Mouse (Mus musculus) CH12F3 (cell line): Measurements from ENCODE around the gene Tmem238l.

Experiments used
- in situ Hi-C: fragments of 300-500 bp; cut with MboI; formaldehyde crosslinking; loops from 2 replicates; pipeline ENCODE4 v1.14.3; 2020; ENCODE audit warnings: low sequenced_read_pairs

The Tmem238l gene

GRCm38 (mm10) chr11:66956303-66956702, at the start of gene Tmem238l:
Gene Tmem238l, plus strand, starts transcription at chr11:66956638.
- in situ Hi-C loops: no loop called here

- in situ Hi-C loops: loop anchor here (10.0 kb wide), 1 partner anchor 73 kb away; no protein-coding TSS in a partner anchor
Measured at GRCm38 (mm10) chr11:66911811-66912210, 44.6 kb upstream of the Tmem238l start, which contains the start of gene Pirt. Gene Pirt, plus strand, starts transcription at chr11:66911981.

GRCm38 (mm10) chr11:66912531-66913458, 43.6 kb upstream of the Tmem238l start:
- in situ Hi-C loops: loop anchor here (10.0 kb wide), 1 partner anchor 72 kb away; no protein-coding TSS in a partner anchor

- in situ Hi-C loops: loop anchor here (10.0 kb wide), 1 partner anchor 71 kb away; no protein-coding TSS in a partner anchor
Measured at GRCm38 (mm10) chr11:66914249-66914648, 42.2 kb upstream of the Tmem238l start.

GRCm38 (mm10) chr11:66920012-66920411, 36.4 kb upstream of the Tmem238l start:
- in situ Hi-C loops: no loop called here

GRCm38 (mm10) chr11:66924095-66924823, 32.2 kb upstream of the Tmem238l start:
- in situ Hi-C loops: no loop called here

GRCm38 (mm10) chr11:66928311-66928710, 28.1 kb upstream of the Tmem238l start:
- in situ Hi-C loops: no loop called here

GRCm38 (mm10) chr11:66932827-66933599, 23.4 kb upstream of the Tmem238l start:
- in situ Hi-C loops: no loop called here

GRCm38 (mm10) chr11:66934428-66935173, 21.8 kb upstream of the Tmem238l start:
- in situ Hi-C loops: no loop called here

GRCm38 (mm10) chr11:66942011-66942410, 14.4 kb upstream of the Tmem238l start:
- in situ Hi-C loops: no loop called here

- in situ Hi-C loops: no loop called here
Measured at GRCm38 (mm10) chr11:66945224-66945767, 11.1 kb upstream of the Tmem238l start.

- in situ Hi-C loops: no loop called here
Measured at GRCm38 (mm10) chr11:66946521-66946920, 9.9 kb upstream of the Tmem238l start.

GRCm38 (mm10) chr11:66946922-66947321, 9.5 kb upstream of the Tmem238l start:
- in situ Hi-C loops: no loop called here

- in situ Hi-C loops: no loop called here
Measured at GRCm38 (mm10) chr11:66960797-66961196, 4.4 kb downstream of the Tmem238l start.

- in situ Hi-C loops: no loop called here
Measured at GRCm38 (mm10) chr11:66961447-66962176, 5.2 kb downstream of the Tmem238l start.

- in situ Hi-C loops: no loop called here
Measured at GRCm38 (mm10) chr11:66963462-66963861, 7.0 kb downstream of the Tmem238l start.

- in situ Hi-C loops: no loop called here
Measured at GRCm38 (mm10) chr11:66966500-66967116, 10.2 kb downstream of the Tmem238l start.

GRCm38 (mm10) chr11:66968575-66968974, 12.1 kb downstream of the Tmem238l start:
- in situ Hi-C loops: no loop called here

- in situ Hi-C loops: no loop called here
Measured at GRCm38 (mm10) chr11:66973507-66973906, 17.1 kb downstream of the Tmem238l start.
